Mouse (Mus musculus): Measurements from ENCODE around the gene Galns.

Gene Galns

GRCm38 (mm10) chr8:122546066-122546755, 65.1 kb downstream of the Galns start:
- DNase-seq (ENCODE audit: extremely low read depth, low read depth) = no peak

GRCm38 (mm10) chr8:122544138-122544537, 67.1 kb downstream of the Galns start:
- DNase-seq (ENCODE audit: extremely low read depth, low read depth) = no peak

GRCm38 (mm10) chr8:122538310-122539076, 72.8 kb downstream of the Galns start:
- no peak for DNase-seq (ENCODE audit: extremely low read depth, low read depth)

GRCm38 (mm10) chr8:122537812-122538211, 73.5 kb downstream of the Galns start:
- DNase-seq (ENCODE audit: extremely low read depth, low read depth) = peak; percentile 44

GRCm38 (mm10) chr8:122537033-122537432, 74.2 kb downstream of the Galns start:
- DNase-seq (ENCODE audit: extremely low read depth, low read depth) = no peak

- DNase-seq (ENCODE audit: extremely low read depth, low read depth) = no peak
Measured at GRCm38 (mm10) chr8:122531312-122531711, 80.0 kb downstream of the Galns start.

- DNase-seq (ENCODE audit: extremely low read depth, low read depth) = no peak
Measured at GRCm38 (mm10) chr8:122529159-122529558, 82.1 kb downstream of the Galns start.
